ENCODE assay signal across 8 mouse cellular contexts in the genomic region with DNA sequence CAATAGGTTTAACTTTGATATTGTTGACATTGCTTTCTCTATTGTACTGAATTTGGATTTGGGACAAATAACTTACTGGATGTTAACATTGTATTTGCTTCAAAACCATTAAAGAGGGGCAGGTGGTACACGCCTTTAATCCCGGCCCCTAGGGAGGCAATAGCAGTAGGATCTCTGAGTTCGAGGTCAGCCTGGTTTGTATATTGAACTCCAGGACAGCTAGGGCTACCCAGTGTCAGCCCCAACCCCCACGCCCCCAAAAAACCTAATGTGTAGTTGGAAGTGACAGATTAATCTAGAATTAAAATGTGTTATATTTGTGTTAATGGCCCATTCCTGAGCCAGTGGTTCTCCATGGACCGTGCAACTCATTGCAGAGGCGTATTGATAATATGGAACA. TPM values are rescaled to one million over a fixed set of nuclear protein-coding genes. Genes with fewer than 3 reads are reported as not detected.
DNase-seq lines count a peak whose midpoint lies in the region; ATAC-seq and TF ChIP-seq lines count a peak whose summit lies in the region.

No protein-coding gene starts in this region.

- 0 out of 2 replicates have a peak, but pooled peaks cover 2% of the 10 kb centered on the region for H3K4me1 ChIP-seq in kidney, postnatal 0 days (replicated peaks; ENCODE audit: insufficient read depth, low read length)
- H3K4me1 ChIP-seq in embryonic facial prominence, embryonic 11.5 days (ENCODE audit: control insufficient read depth, insufficient read depth, low read length), result no peaks in the 10 kb centered on the region; the same call in 1 of the 2 replicates

- peak overlapping the region; percentile 92 for H3ac ChIP-seq in myocyte (ENCODE audit: control insufficient read depth, insufficient read length)

- H3K36me3 ChIP-seq in kidney, postnatal 0 days (ENCODE audit: insufficient read depth, low read length), result no peaks in the 10 kb centered on the region
- no peaks in the 10 kb centered on the region for H3K36me3 ChIP-seq in embryonic facial prominence, embryonic 11.5 days (replicated peaks; ENCODE audit: control insufficient read depth, insufficient read depth, low read depth, low read length)
- no peaks in the 10 kb centered on the region for H3K36me3 ChIP-seq in myocyte (ENCODE audit: control insufficient read depth, insufficient read depth)

- no peak for TF ChIP-seq CTCF in kidney, postnatal 0 days (IDR thresholded peaks at IDR 0.05; ENCODE audit: low read depth)

- H3K9ac ChIP-seq in kidney, postnatal 0 days (ENCODE audit: low read depth, low read length), result peak overlapping the region; percentile 90
- H3K9ac ChIP-seq in embryonic facial prominence, embryonic 11.5 days (replicated peaks; ENCODE audit: low read length), result no peak overlapping the region; the same call in 1 of the 2 replicates

- H3K9me3 ChIP-seq in kidney, postnatal 0 days (replicated peaks; ENCODE audit: low read length), result no peaks in the 10 kb centered on the region
- no peaks in the 10 kb centered on the region for H3K9me3 ChIP-seq in embryonic facial prominence, embryonic 11.5 days (replicated peaks; ENCODE audit: control insufficient read depth, low read length)

- H3K4me2 ChIP-seq in kidney, postnatal 0 days (ENCODE audit: low read length), result peak overlapping the region; percentile 83
- H3K4me2 ChIP-seq in embryonic facial prominence, embryonic 11.5 days (ENCODE audit: low read depth, low read length), result peak overlapping the region; percentile 89
- peak overlapping the region; percentile 75 for H3K4me2 ChIP-seq in myocyte (ENCODE audit: low read depth)

- 34% methylated on average over 6 of the region's 6 CpGs for WGBS in kidney, postnatal 0 days
- 25% methylated on average over 6 of the region's 6 CpGs for WGBS in embryonic facial prominence, embryonic 11.5 days

- H3K27ac ChIP-seq in kidney, postnatal 0 days, result peak overlapping the region; percentile 93; the same call in 1 of the 2 replicates
- no peak overlapping the region for H3K27ac ChIP-seq in embryonic facial prominence, embryonic 11.5 days (replicated peaks; ENCODE audit: low read depth, low read length)

- no peak for ATAC-seq in kidney, postnatal 0 days (replicated peaks; ENCODE audit: low FRiP score, low read depth)
- no peak for ATAC-seq in embryonic facial prominence, embryonic 11.5 days (replicated peaks; ENCODE audit: insufficient number of reproducible peaks, low FRiP score, low TSS enrichment, low read depth)
- no peak for ATAC-seq in activated CD4-positive, CD25-positive, alpha-beta regulatory T cell, adult 4 months

- H3K4me3 ChIP-seq in kidney, postnatal 0 days (replicated peaks; ENCODE audit: low read depth, low read length), result peak overlapping the region; percentile 89
- H3K4me3 ChIP-seq in embryonic facial prominence, embryonic 11.5 days (ENCODE audit: low read depth, low read length), result peak overlapping the region; percentile 75
- peak overlapping the region; percentile 37 for H3K4me3 ChIP-seq in myocyte

- no peaks in the 10 kb centered on the region for H3K27me3 ChIP-seq in kidney, postnatal 0 days (ENCODE audit: insufficient read depth, low read length)
- H3K27me3 ChIP-seq in embryonic facial prominence, embryonic 11.5 days (ENCODE audit: control insufficient read depth, insufficient read depth, low read length), result no peaks in the 10 kb centered on the region
- H3K27me3 ChIP-seq in myocyte (ENCODE audit: control insufficient read depth, insufficient read depth, insufficient read length), result no peaks in the 10 kb centered on the region

- peaks cover 46% of the 10 kb centered on the region for H3K79me2 ChIP-seq in myocyte (ENCODE audit: control insufficient read depth, insufficient read depth)

- no peak for DNase-seq in kidney, postnatal 0 days (ENCODE audit: low spot score)
- DNase-seq in kidney, adult 18-20 months, result no peak
- no peak for DNase-seq in embryonic facial prominence, embryonic 11.5 days (ENCODE audit: low spot score)
- peak; percentile 10 for DNase-seq in induced T-regulatory cell, adult 2 months (ENCODE audit: low read depth)
- no peak for DNase-seq in urinary bladder, adult 18-20 months (ENCODE audit: low spot score in 2 of 2)
- DNase-seq in thymus, postnatal 10 days (ENCODE audit: low spot score in 2 of 2), result no peak

- TF ChIP-seq POLR2A in myocyte (IDR thresholded peaks at IDR 0.05; ENCODE audit: insufficient read length, low read depth), result no peak

TF ChIP-seq in myocyte, 11 proteins besides CTCF, POLR2A, EP300 and RAD21:
- TF ChIP-seq CEBPB (IDR thresholded peaks at IDR 0.05; ENCODE audit: insufficient read depth, poor library complexity, severe bottlenecking) (no peak), TCF3 (IDR thresholded peaks at IDR 0.05; ENCODE audit: insufficient read length, low read depth) (no peak), E2F4 (IDR thresholded peaks at IDR 0.05; ENCODE audit: insufficient read depth) (no peak), SRF (IDR thresholded peaks at IDR 0.05; ENCODE audit: control insufficient read depth, insufficient read length, low read depth) (no peak)
TF ChIP-seq in myocyte: peak in this region for 0.

RNA-seq across cellular contexts. Expression of a gene that starts 1.0 kb away (rescaled TPM):
- polyA plus RNA-seq in kidney, postnatal 0 days (2015; fragmentation: Nextera tagmentation; extraction: Ambion mirVana), result 238 and 242 TPM in 2 replicates
- 49.3 and 49.5 TPM in 2 replicates for polyA plus RNA-seq in embryonic facial prominence, embryonic 11.5 days (2014; fragmentation: Nextera tagmentation; extraction: Ambion mirVana)
- polyA plus RNA-seq in myocyte (2012; fragmentation: generic; extraction: Trizol), result 23.2 TPM
- polyA plus RNA-seq in activated CD4-positive, CD25-positive, alpha-beta regulatory T cell, adult 4 months (2017; shearing (Covaris generic)), result 1 to 10 TPM; 5.2 to 6.0 TPM

RNA-seq across cellular contexts. Expression of a gene that starts 27.8 kb away (rescaled TPM):
- polyA plus RNA-seq in kidney, postnatal 0 days (2015; fragmentation: Nextera tagmentation; extraction: Ambion mirVana), result 60.4 and 62.2 TPM in 2 replicates
- 106 and 115 TPM in 2 replicates for polyA plus RNA-seq in embryonic facial prominence, embryonic 11.5 days (2014; fragmentation: Nextera tagmentation; extraction: Ambion mirVana)
- polyA plus RNA-seq in myocyte (2012; fragmentation: generic; extraction: Trizol), result 18.5 TPM
- 100 to 1,000 TPM in 1 of 2 experiments, 10 to 100 TPM in 1; 92.1 to 105 TPM for polyA plus RNA-seq in activated CD4-positive, CD25-positive, alpha-beta regulatory T cell, adult 4 months (2017; shearing (Covaris generic))

RNA-seq across cellular contexts. Expression of a gene that starts 47.5 kb away (rescaled TPM):
- 18.8 and 20.7 TPM in 2 replicates for polyA plus RNA-seq in kidney, postnatal 0 days (2015; fragmentation: Nextera tagmentation; extraction: Ambion mirVana)
- 8.4 and 10.3 TPM in 2 replicates for polyA plus RNA-seq in embryonic facial prominence, embryonic 11.5 days (2014; fragmentation: Nextera tagmentation; extraction: Ambion mirVana)
- polyA plus RNA-seq in myocyte (2012; fragmentation: generic; extraction: Trizol), result 21.4 TPM
- polyA plus RNA-seq in activated CD4-positive, CD25-positive, alpha-beta regulatory T cell, adult 4 months (2017; shearing (Covaris generic)), result under 1 TPM; 0.61 to 0.70 TPM

Comparison
In these comparisons a context has a peak if more than half of its experiments do, and no peak if none do; other contexts are left out.
1. H3K4me3 ChIP-seq: peak in every context shown above with its lines; median percentile 89 in kidney, postnatal 0 days; 75 in embryonic facial prominence, embryonic 11.5 days; 37 in myocyte.